Comparison of ENCODE assay signal across 9 mouse cellular contexts in the genomic region with DNA sequence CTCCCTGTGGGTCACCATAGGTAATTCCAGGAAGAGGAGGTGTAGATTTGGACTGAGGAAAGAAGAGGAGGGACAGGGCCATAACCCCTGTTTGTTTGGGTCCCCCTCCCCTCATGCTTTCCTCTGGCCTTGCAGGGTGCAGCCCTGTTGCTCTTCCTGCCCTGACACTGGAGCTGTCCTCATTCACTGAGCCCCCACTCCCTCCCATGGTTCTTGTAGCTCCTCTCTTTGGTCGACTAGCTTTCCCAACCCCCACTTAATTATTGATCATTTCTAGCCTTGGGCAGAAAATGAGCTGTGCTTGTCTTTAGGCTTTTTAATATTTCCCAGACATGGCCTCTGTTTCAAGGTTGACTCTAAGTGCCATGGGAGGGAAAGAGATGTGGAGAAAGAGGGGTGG. TPM values are rescaled to one million over a fixed set of nuclear protein-coding genes. Genes with fewer than 3 reads are reported as not detected.
A peak's percentile ranks its signal among the peaks of the same experiment; 100 is the strongest.
DNase-seq lines count a peak whose midpoint lies in the region; ATAC-seq and TF ChIP-seq lines count a peak whose summit lies in the region.
"Had no signal": no experiment of that assay in that cellular context is flagged by ENCODE, and none has a peak within 500 bp of the region (broad histone marks: within the 10 kb centered on the region; RNA-seq: fewer than 3 reads in every experiment).

No protein-coding gene starts in this region.

- peaks cover 63% of the 10 kb centered on the region for H3K4me1 ChIP-seq in erythroblast, embryonic 14.5 days (ENCODE audit: control insufficient read depth)
- peaks cover 41% of the 10 kb centered on the region for H3K4me1 ChIP-seq in forebrain, embryonic 13.5 days
- peaks cover 44% of the 10 kb centered on the region for H3K4me1 ChIP-seq in liver, embryonic 16.5 days (ENCODE audit: control insufficient read depth, low read depth, low read length)

- H3ac ChIP-seq in C2C12 (ENCODE audit: control insufficient read depth, insufficient read length, low read depth): peak overlapping the region; percentile 16

- H3K79me3 ChIP-seq in C2C12 (ENCODE audit: low read depth): peaks cover 7% of the 10 kb centered on the region

- no peak for DNase-seq in layer of hippocampus, postnatal 25 days (ENCODE audit: extremely low spot score in 1 of 2, low spot score in 1 of 2)
- no peak for DNase-seq in yolk sac, embryonic 10.5 days (ENCODE audit: low spot score)
- DNase-seq in adrenal gland, adult 8-10 months: no peak
- DNase-seq: gastrocnemius, postnatal 14 days had no signal

- H3K36me3 ChIP-seq in erythroblast, embryonic 14.5 days (ENCODE audit: control insufficient read depth): peaks cover 35% of the 10 kb centered on the region
- peaks cover 10% of the 10 kb centered on the region for H3K36me3 ChIP-seq in C2C12 (ENCODE audit: control insufficient read depth, insufficient read depth)
- peaks cover 21% of the 10 kb centered on the region for H3K36me3 ChIP-seq in forebrain, embryonic 13.5 days (ENCODE audit: poor library complexity, severe bottlenecking)
- H3K36me3 ChIP-seq in liver, embryonic 16.5 days (ENCODE audit: control insufficient read depth, insufficient read depth): peaks cover 10% of the 10 kb centered on the region

- no peaks in the 10 kb centered on the region for H3K9me3 ChIP-seq in erythroblast, embryonic 14.5 days (ENCODE audit: control insufficient read depth, low read length)
- H3K9me3 ChIP-seq in forebrain, embryonic 13.5 days (replicated peaks): no peaks in the 10 kb centered on the region
- H3K9me3 ChIP-seq in liver, embryonic 16.5 days (replicated peaks; ENCODE audit: control insufficient read depth, low read length): no peaks in the 10 kb centered on the region

- peak overlapping the region; percentile 83 for H3K4me2 ChIP-seq in forebrain, embryonic 13.5 days
- H3K4me2 ChIP-seq in liver, embryonic 16.5 days (ENCODE audit: low read depth, low read length): peak overlapping the region; percentile 90

- TF ChIP-seq CTCF in C2C12 (IDR thresholded peaks at IDR 0.05; ENCODE audit: control insufficient read depth, insufficient read depth, insufficient read length): no peak

- H3K4me3 ChIP-seq in erythroblast, embryonic 14.5 days (replicated peaks): peak overlapping the region; percentile 93
- H3K4me3 ChIP-seq in C2C12 (ENCODE audit: insufficient read depth, poor library complexity, severe bottlenecking): peak overlapping the region; percentile 89
- peak overlapping the region; percentile 67 for H3K4me3 ChIP-seq in forebrain, embryonic 13.5 days
- H3K4me3 ChIP-seq in liver, embryonic 16.5 days (ENCODE audit: low read depth, low read length): peak overlapping the region; percentile 83

- WGBS in forebrain, embryonic 13.5 days: 26% methylated on average over 1 of the region's 1 CpGs
- WGBS in liver, embryonic 16.5 days (ENCODE audit: insufficient replicate concordance): 13% methylated on average over 1 of the region's 1 CpGs

- no peak overlapping the region for H3K27ac ChIP-seq in forebrain, embryonic 13.5 days
- H3K27ac ChIP-seq in liver, embryonic 16.5 days (ENCODE audit: low read length): peak overlapping the region; percentile 89

- no peak for ATAC-seq in erythroblast, adult 5-6 weeks (replicated peaks; ENCODE audit: low FRiP score, poor library complexity, severe bottlenecking)
- no peak for ATAC-seq in forebrain, embryonic 13.5 days
- ATAC-seq in liver, embryonic 16.5 days (ENCODE audit: low read depth): no peak

- H3K27me3 ChIP-seq in erythroblast, embryonic 14.5 days (ENCODE audit: control insufficient read depth): no peaks in the 10 kb centered on the region
- H3K27me3 ChIP-seq in C2C12 (ENCODE audit: control insufficient read depth, insufficient read depth, insufficient read length): no peaks in the 10 kb centered on the region
- H3K27me3 ChIP-seq in forebrain, embryonic 13.5 days: no peaks in the 10 kb centered on the region
- H3K27me3 ChIP-seq in liver, embryonic 16.5 days (ENCODE audit: control insufficient read depth, insufficient read depth, low read depth, low read length): no peaks in the 10 kb centered on the region

- H3K9ac ChIP-seq in forebrain, embryonic 13.5 days: peak overlapping the region; percentile 87
- H3K9ac ChIP-seq in liver, embryonic 16.5 days (ENCODE audit: low read depth, low read length): peak overlapping the region; percentile 95

- H3K79me2 ChIP-seq in C2C12 (ENCODE audit: control insufficient read depth, insufficient read depth): peaks cover 39% of the 10 kb centered on the region

TF ChIP-seq in C2C12, 6 proteins besides CTCF, POLR2A, EP300 and RAD21:
- TF ChIP-seq MYOD1 (IDR thresholded peaks at IDR 0.05; ENCODE audit: control insufficient read depth, insufficient read length, low read depth): no peak
- TF ChIP-seq USF1 (IDR thresholded peaks at IDR 0.05; ENCODE audit: low read depth): no peak
- no peak for TF ChIP-seq MAX (IDR thresholded peaks at IDR 0.05)
- TF ChIP-seq CEBPB (IDR thresholded peaks at IDR 0.05; ENCODE audit: low read depth): no peak
- no peak for TF ChIP-seq MYOG (IDR thresholded peaks at IDR 0.05; ENCODE audit: control insufficient read depth, extremely low read depth, insufficient read length)
- no peak for TF ChIP-seq FOSL1 (IDR thresholded peaks at IDR 0.05; ENCODE audit: insufficient read depth, low read length, poor library complexity, severe bottlenecking)

RNA-seq across cellular contexts. Expression of gene Prune1, which starts 2.2 kb away (rescaled TPM):
- 0.06 and 0.08 TPM in 2 replicates for polyA plus RNA-seq in erythroblast, embryonic 14.5 days (2012)
- 3.3 and 7.5 TPM in 2 replicates for total RNA-seq in erythroblast, adult 5-6 weeks (2015; ENCODE audit: low replicate concordance)
- total RNA-seq in erythroblast, adult 5-6 weeks (2017; ENCODE audit: low replicate concordance): 2.6 and 4.4 TPM in 2 replicates
- 16.1 TPM for polyA plus RNA-seq in C2C12 (2012; fragmentation: generic; extraction: Trizol)
- polyA plus RNA-seq in forebrain, embryonic 13.5 days (2015; fragmentation: Nextera tagmentation; extraction: Ambion mirVana): 28.4 and 32.7 TPM in 2 replicates
- polyA plus RNA-seq in liver, embryonic 16.5 days (2015; fragmentation: Nextera tagmentation; extraction: Ambion mirVana): 8.8 and 9.5 TPM in 2 replicates
- 10 to 100 TPM; 20.6 to 22.6 TPM for total RNA-seq in layer of hippocampus, postnatal 25 days (2021)
- 10 to 100 TPM; 26.8 to 34.8 (median 31.7) TPM for total RNA-seq in adrenal gland, adult 8-10 months (2022)

RNA-seq across cellular contexts. Expression of gene Mindy1, which starts 2.9 kb away (rescaled TPM):
- 6.4 and 7.1 TPM in 2 replicates for polyA plus RNA-seq in erythroblast, embryonic 14.5 days (2012)
- 23.2 and 27.4 TPM in 2 replicates for total RNA-seq in erythroblast, adult 5-6 weeks (2015; ENCODE audit: low replicate concordance)
- total RNA-seq in erythroblast, adult 5-6 weeks (2017; ENCODE audit: low replicate concordance): 17.7 and 28.2 TPM in 2 replicates
- polyA plus RNA-seq in C2C12 (2012; fragmentation: generic; extraction: Trizol): 43.6 TPM
- 39.6 and 40.0 TPM in 2 replicates for polyA plus RNA-seq in forebrain, embryonic 13.5 days (2015; fragmentation: Nextera tagmentation; extraction: Ambion mirVana)
- 21.5 and 23.2 TPM in 2 replicates for polyA plus RNA-seq in liver, embryonic 16.5 days (2015; fragmentation: Nextera tagmentation; extraction: Ambion mirVana)
- total RNA-seq in layer of hippocampus, postnatal 25 days (2021): 10 to 100 TPM; 21.5 to 24.2 TPM
- total RNA-seq in adrenal gland, adult 8-10 months (2022): 100 to 1,000 TPM; 127 to 191 (median 150) TPM

RNA-seq across cellular contexts. Expression of gene Anxa9, which starts 22.9 kb away (rescaled TPM):
- polyA plus RNA-seq in erythroblast, embryonic 14.5 days (2012): 0.03 and 0.06 TPM in 2 replicates
- 2.7 and 3.3 TPM in 2 replicates for total RNA-seq in erythroblast, adult 5-6 weeks (2015; ENCODE audit: low replicate concordance)
- 0.98 and 2.1 TPM in 2 replicates for total RNA-seq in erythroblast, adult 5-6 weeks (2017; ENCODE audit: low replicate concordance)
- 1.6 TPM for polyA plus RNA-seq in C2C12 (2012; fragmentation: generic; extraction: Trizol)
- polyA plus RNA-seq in forebrain, embryonic 13.5 days (2015; fragmentation: Nextera tagmentation; extraction: Ambion mirVana): 0.52 and 1.1 TPM in 2 replicates
- 2.2 and 2.5 TPM in 2 replicates for polyA plus RNA-seq in liver, embryonic 16.5 days (2015; fragmentation: Nextera tagmentation; extraction: Ambion mirVana)
- 1 to 10 TPM in 1 of 2 experiments, under 1 TPM in 1; 0.47 to 1.2 TPM for total RNA-seq in layer of hippocampus, postnatal 25 days (2021)
- 1 to 10 TPM; 1.9 to 4.2 (median 3.0) TPM for total RNA-seq in adrenal gland, adult 8-10 months (2022)

RNA-seq across cellular contexts. Expression of gene Cers2, which starts 30.5 kb away (rescaled TPM):
- 5.9 and 9.3 TPM in 2 replicates for polyA plus RNA-seq in erythroblast, embryonic 14.5 days (2012)
- total RNA-seq in erythroblast, adult 5-6 weeks (2015; ENCODE audit: low replicate concordance): 45.1 and 45.2 TPM in 2 replicates
- total RNA-seq in erythroblast, adult 5-6 weeks (2017; ENCODE audit: low replicate concordance): 26.8 and 31.9 TPM in 2 replicates
- 146 TPM for polyA plus RNA-seq in C2C12 (2012; fragmentation: generic; extraction: Trizol)
- 98.4 and 103 TPM in 2 replicates for polyA plus RNA-seq in forebrain, embryonic 13.5 days (2015; fragmentation: Nextera tagmentation; extraction: Ambion mirVana)
- 111 and 117 TPM in 2 replicates for polyA plus RNA-seq in liver, embryonic 16.5 days (2015; fragmentation: Nextera tagmentation; extraction: Ambion mirVana)
- 10 to 100 TPM; 71.2 to 73.9 TPM for total RNA-seq in layer of hippocampus, postnatal 25 days (2021)
- total RNA-seq in adrenal gland, adult 8-10 months (2022): 100 to 1,000 TPM; 211 to 272 (median 241) TPM

RNA-seq across cellular contexts. Expression of gene Bnipl, which starts 33.1 kb away (rescaled TPM):
- polyA plus RNA-seq in erythroblast, embryonic 14.5 days (2012): not detected in 2 replicates
- total RNA-seq in erythroblast, adult 5-6 weeks (2015; ENCODE audit: low replicate concordance): not detected in 2 replicates
- total RNA-seq in erythroblast, adult 5-6 weeks (2017; ENCODE audit: low replicate concordance): 0.68 TPM in 1 of 2 replicates, not detected in the other
- 0.34 TPM for polyA plus RNA-seq in C2C12 (2012; fragmentation: generic; extraction: Trizol)
- not detected in 2 replicates for polyA plus RNA-seq in forebrain, embryonic 13.5 days (2015; fragmentation: Nextera tagmentation; extraction: Ambion mirVana)
- not detected in 2 replicates for polyA plus RNA-seq in liver, embryonic 16.5 days (2015; fragmentation: Nextera tagmentation; extraction: Ambion mirVana)
- total RNA-seq in layer of hippocampus, postnatal 25 days (2021): under 1 TPM; 0.22 to 0.52 TPM
- under 1 TPM in 1 of 4 experiments, not detected in 3; 0.75 TPM for total RNA-seq in adrenal gland, adult 8-10 months (2022)
- total RNA-seq: gastrocnemius, postnatal 14 days had no signal
